Mouse (Mus musculus) CH12.LX (cell line): ENCODE results near the gene Sptbn1. TPM values are rescaled to one million over a fixed set of nuclear protein-coding genes. Genes with fewer than 3 reads are reported as not detected.

Source experiments
- DNase-seq: peaks from one replicate; pipeline ENCODE4 v3.0.0-alpha.2; 2013; ENCODE audit errors: extremely low read depth
- H3K27ac ChIP-seq: 2 replicates; pipeline ENCODE4 v1.5.1; 2012; ENCODE audit warnings: low read depth, mild to moderate bottlenecking, control low read depth, moderate library complexity; ENCODE audit not compliant: insufficient read depth
- H3K27me3 ChIP-seq: replicated peaks from 2 replicates; pipeline ENCODE3; 2012; ENCODE audit warnings: inconsistent platforms
- H3K36me3 ChIP-seq, 2 experiments: replicated peaks in 1 of 2; 2 replicates each; pipeline versions ENCODE3 to v1.6.1; 2012; ENCODE audit warnings: inconsistent platforms in 1 of 2, low read length in 1 of 2, mild to moderate bottlenecking in 1 of 2, mixed read lengths in 1 of 2, moderate library complexity in 1 of 2; ENCODE audit not compliant: control insufficient read depth in 1 of 2, insufficient read depth in 1 of 2
- H3K4me1 ChIP-seq, 2 experiments: 2 replicates each; pipeline ENCODE4 v1.6.1; 2012; ENCODE audit warnings: inconsistent platforms in 1 of 2, moderate library complexity in 1 of 2; ENCODE audit not compliant: insufficient read depth in 2 of 2, control insufficient read depth in 1 of 2
- H3K4me2 ChIP-seq: 2 replicates; pipeline ENCODE4 v1.6.1; 2012; ENCODE audit warnings: low read depth, mild to moderate bottlenecking, control low read depth; ENCODE audit not compliant: poor library complexity, insufficient read depth, severe bottlenecking
- H3K4me3 ChIP-seq, 3 experiments: fragments of 150-350 bp in 1 of 3; sonication (generic) in 1 of 3; replicated peaks in 1 of 3; 2 replicates each; pipeline versions ENCODE3 to v1.5.1; 2011 to 2012; ENCODE audit warnings: low read depth in 2 of 3, low read length in 2 of 3, mild to moderate bottlenecking in 2 of 3, moderate library complexity in 2 of 3, control low read depth in 1 of 3, improper control_type of control experiment in 1 of 3, inconsistent platforms in 1 of 3, mixed read lengths in 1 of 3; ENCODE audit not compliant: poor library complexity in 1 of 3
- H3K79me2 ChIP-seq: replicated peaks from 2 replicates; pipeline ENCODE4 v1.6.1; 2012; ENCODE audit warnings: mild to moderate bottlenecking, moderate library complexity; ENCODE audit not compliant: control insufficient read depth, poor library complexity, insufficient read depth, severe bottlenecking; ENCODE audit errors: extremely low read depth
- H3K9ac ChIP-seq: 2 replicates; pipeline ENCODE4 v1.6.1; 2012; ENCODE audit warnings: low read depth, mild to moderate bottlenecking, control low read depth, moderate library complexity; ENCODE audit not compliant: insufficient read depth
- H3K9me3 ChIP-seq: replicated peaks from 2 replicates; pipeline ENCODE3; 2012; ENCODE audit warnings: low read length, inconsistent platforms, mixed read lengths
- BHLHE40 ChIP-seq: IDR thresholded peaks from 2 replicates; pipeline ENCODE4 v1.6.1; 2011; ENCODE audit warnings: mild to moderate bottlenecking, low read depth, low read length, improper control_type of control experiment
- CTCF ChIP-seq, 2 experiments: IDR thresholded peaks in 1 of 2; conservative IDR thresholded peaks in 1 of 2; 2 replicates each; pipeline ENCODE4 v1.5.1; 2011 to 2012; ENCODE audit warnings: low read depth in 2 of 2, low read length in 2 of 2, improper control_type of control experiment in 1 of 2, inconsistent platforms in 1 of 2, mild to moderate bottlenecking in 1 of 2, moderate library complexity in 1 of 2
- E2F4 ChIP-seq: IDR thresholded peaks from 2 replicates; pipeline ENCODE4 v1.6.1; 2011; ENCODE audit warnings: low read depth, low read length, improper control_type of control experiment; ENCODE audit not compliant: insufficient replicate concordance
- EP300 ChIP-seq: IDR thresholded peaks from 2 replicates; pipeline ENCODE4 v1.6.1; 2011; ENCODE audit warnings: low read length, improper control_type of control experiment
- GABPA ChIP-seq: IDR thresholded peaks from 2 replicates; pipeline ENCODE4 v1.6.1; 2012; ENCODE audit warnings: low read depth, low read length, improper control_type of control experiment, inconsistent platforms; ENCODE audit not compliant: insufficient replicate concordance
- HCFC1 ChIP-seq: IDR thresholded peaks from 2 replicates; pipeline ENCODE4 v1.6.1; 2012; ENCODE audit warnings: low read depth, mild to moderate bottlenecking, inconsistent platforms, low read length, improper control_type of control experiment
- JUN ChIP-seq: IDR thresholded peaks from 2 replicates; pipeline ENCODE4 v1.6.1; 2011; ENCODE audit warnings: low read depth, mild to moderate bottlenecking, low read length, improper control_type of control experiment, moderate library complexity; ENCODE audit not compliant: insufficient read depth
- KAT2A ChIP-seq: IDR thresholded peaks from 2 replicates; pipeline ENCODE4 v1.6.1; 2012; ENCODE audit warnings: low read length, improper control_type of control experiment, inconsistent platforms; ENCODE audit not compliant: insufficient replicate concordance
- MAZ ChIP-seq: IDR thresholded peaks from 2 replicates; pipeline ENCODE4 v1.6.1; 2012; ENCODE audit warnings: low read depth, mild to moderate bottlenecking, inconsistent platforms, low read length, improper control_type of control experiment, moderate library complexity
- MEF2A ChIP-seq: IDR thresholded peaks from 2 replicates; pipeline ENCODE4 v1.6.1; 2014; ENCODE audit warnings: low read depth, mild to moderate bottlenecking, inconsistent platforms, low read length, improper control_type of control experiment, borderline replicate concordance
- MYC ChIP-seq: IDR thresholded peaks from 2 replicates; pipeline ENCODE4 v1.6.1; 2011; ENCODE audit warnings: low read depth, mild to moderate bottlenecking, improper control_type of control experiment, low read length
- NELFE ChIP-seq: IDR thresholded peaks from 2 replicates; pipeline ENCODE4 v1.6.1; 2011; ENCODE audit warnings: low read depth, low read length, improper control_type of control experiment
- POLR2A ChIP-seq: IDR thresholded peaks from 2 replicates; pipeline ENCODE4 v1.6.1; 2011; ENCODE audit warnings: low read depth, mild to moderate bottlenecking, improper control_type of control experiment, low read length
- POLR2AphosphoS2 ChIP-seq: IDR thresholded peaks from 2 replicates; pipeline ENCODE4 v1.6.1; 2011; ENCODE audit warnings: low read depth, low read length, improper control_type of control experiment
- RCOR1 ChIP-seq: conservative IDR thresholded peaks from 2 replicates; pipeline ENCODE4 v1.6.1; 2012; ENCODE audit warnings: low read depth, mild to moderate bottlenecking, inconsistent platforms, low read length, improper control_type of control experiment
- SIN3A ChIP-seq: IDR thresholded peaks from 2 replicates; pipeline ENCODE4 v1.6.1; 2012; ENCODE audit warnings: low read length, improper control_type of control experiment, inconsistent platforms
- TBP ChIP-seq: conservative IDR thresholded peaks from 2 replicates; pipeline ENCODE4 v1.6.1; 2011; ENCODE audit warnings: low read depth, low read length, improper control_type of control experiment
- USF2 ChIP-seq: conservative IDR thresholded peaks from 2 replicates; pipeline ENCODE4 v1.6.1; 2011; ENCODE audit warnings: low read depth, low read length, improper control_type of control experiment
- ZKSCAN1 ChIP-seq: IDR thresholded peaks from 2 replicates; pipeline ENCODE4 v1.6.1; 2012; ENCODE audit warnings: low read depth, inconsistent platforms, low read length, improper control_type of control experiment, borderline replicate concordance
- ZMIZ1 ChIP-seq: IDR thresholded peaks from 2 replicates; pipeline ENCODE4 v1.6.1; 2012; ENCODE audit warnings: low read depth, mild to moderate bottlenecking, inconsistent platforms, low read length, improper control_type of control experiment
- dilution Hi-C: fragments of 300-500 bp; cut with MboI; formaldehyde crosslinking; loops from 2 replicates; pipeline ENCODE4 v1.14.3; 2020; ENCODE audit warnings: low sequenced_read_pairs; ENCODE audit not compliant: extremely low pct_unique_long_range_greater_than_20kb, extremely low pct_ligation_motif_present
- in situ Hi-C: fragments of 300-500 bp; cut with MboI; formaldehyde crosslinking; loops from 3 replicates; pipeline ENCODE4 v1.14.3; 2019; ENCODE audit warnings: low sequenced_read_pairs, low pct_ligation_motif_present, low pct_unique_long_range_greater_than_20kb, mixed read lengths
- polyA plus RNA-seq: library from polyadenylated mRNA; unstranded; fragments of >175 nt; gene quantifications from 2 replicates; pipeline ENCODE4 v1.2.1, GENCODE M21; 2012; ENCODE audit warnings: low read depth; ENCODE audit not compliant: insufficient read length
- total RNA-seq, 2 experiments: library from RNA; depleted of rRNA; stranded (reverse); fragments of 300-350 nt in 1 of 2; fragments of >200 nt in 1 of 2; gene quantifications; 2 replicates each; pipeline ENCODE4 v1.2.3; 2012 to 2014

The Sptbn1 gene
- total and polyA plus RNA-seq, 3 experiments, result 38.2 to 54.7 (median 43.7) TPM

DNA sequence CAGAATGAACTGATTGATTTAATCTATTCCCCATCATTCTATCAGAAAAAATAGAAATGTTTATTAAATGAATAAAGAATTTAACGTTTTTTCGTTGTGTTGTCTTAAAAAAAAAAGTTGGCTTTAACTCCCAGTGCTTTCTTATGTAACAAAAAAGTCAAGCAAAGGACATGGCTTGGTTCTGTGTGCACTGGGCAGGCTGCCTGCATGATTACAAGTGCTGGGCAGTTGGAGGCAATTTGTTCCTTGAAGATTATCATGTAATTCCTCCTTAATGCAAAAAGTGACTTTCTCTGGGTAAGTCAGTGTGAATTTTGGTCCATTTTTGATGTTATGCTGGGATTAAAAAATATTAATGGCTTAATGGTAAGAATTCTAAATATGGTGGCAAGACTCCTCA is 15.7 kb upstream of the Sptbn1 start:
- in situ Hi-C loops, result no loop called here

DNA sequence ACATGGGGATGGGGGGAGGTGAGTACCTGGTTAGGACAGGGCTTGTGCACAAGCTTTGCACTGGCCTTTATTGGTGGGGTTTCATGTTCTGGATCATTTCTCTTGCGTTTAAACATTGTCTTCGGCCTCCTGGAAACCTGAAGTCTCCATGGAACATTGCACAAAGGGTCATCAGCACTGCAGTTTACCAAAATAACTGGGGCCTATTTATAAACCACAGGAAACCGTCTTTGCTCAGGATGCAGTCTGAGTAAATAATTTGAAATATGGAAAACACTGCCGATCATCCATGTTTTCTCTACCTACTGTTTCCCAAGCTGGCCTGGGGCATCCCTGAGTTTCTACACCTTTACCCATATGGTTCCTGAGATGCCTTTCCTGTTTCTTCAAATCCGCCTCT is 13.1 kb upstream of the Sptbn1 start:
- no peaks in the 10 kb centered on the region for H3K36me3 ChIP-seq
- no peak overlapping the region for H3K9ac ChIP-seq
- H3K4me2 ChIP-seq, result no peak overlapping the region
- H3K27me3 ChIP-seq, result no peaks in the 10 kb centered on the region
- no peak overlapping the region for H3K27ac ChIP-seq
- no peak overlapping the region for H3K4me3 ChIP-seq
- dilution Hi-C loops, result no loop called here
- in situ Hi-C loops, result no loop called here
- peaks cover 0 to 6% of the 10 kb centered on the region in 2 experiments; a peak in 1 of 4 replicates for H3K4me1 ChIP-seq
- H3K79me2 ChIP-seq, result no peaks in the 10 kb centered on the region
- DNase-seq, result no peak
- no peaks in the 10 kb centered on the region for H3K9me3 ChIP-seq
- no peak for TF ChIP-seq CTCF (conservative IDR thresholded peaks at IDR 0.05 in 1 of 2, IDR thresholded peaks at IDR 0.05 in 1 of 2; ENCODE audit: low read depth in 2 of 2, low read length in 2 of 2)
- TF ChIP-seq BHLHE40, result no peak
- no peak for TF ChIP-seq MYC
- TF ChIP-seq ZKSCAN1, result no peak
- no peak for TF ChIP-seq EP300
- no peak for TF ChIP-seq HCFC1
- TF ChIP-seq SIN3A, result no peak
- TF ChIP-seq MEF2A, result no peak
- no peak for TF ChIP-seq KAT2A
- no peak for TF ChIP-seq MAZ
- no peak for TF ChIP-seq TBP
- no peak for TF ChIP-seq JUN
- no peak for TF ChIP-seq POLR2AphosphoS2
- TF ChIP-seq USF2, result no peak
- TF ChIP-seq ZMIZ1, result no peak

More for the DNA sequence above, 15.7 kb upstream of the Sptbn1 start:
- no peaks in the 10 kb centered on the region for H3K27me3 ChIP-seq
- H3K4me1 ChIP-seq, result peaks cover 0 to 6% of the 10 kb centered on the region in 2 experiments; a peak in 1 of 4 replicates
- no peak overlapping the region for H3K9ac ChIP-seq
- H3K9me3 ChIP-seq, result no peaks in the 10 kb centered on the region
- H3K36me3 ChIP-seq, result no peaks in the 10 kb centered on the region
- H3K4me3 ChIP-seq, result no peak overlapping the region
- dilution Hi-C loops, result no loop called here
- no peaks in the 10 kb centered on the region for H3K79me2 ChIP-seq
- H3K27ac ChIP-seq, result no peak overlapping the region
- TF ChIP-seq POLR2A (no peak), JUN (no peak), NELFE (no peak), ZMIZ1 (no peak), HCFC1 (no peak), RCOR1 (no peak), MAZ (no peak), E2F4 (no peak), GABPA (no peak)
- H3K4me2 ChIP-seq, result no peak overlapping the region
- no peak for DNase-seq
